Mouse (Mus musculus): ENCODE measurements around the gene Igsf21. TPM values are rescaled to one million over a fixed set of nuclear protein-coding genes. Genes with fewer than 3 reads are reported as not detected.

Igsf21 gene
- polyA plus RNA-seq, 1 experiment from 2014 or later, result 64.4 TPM

DNA sequence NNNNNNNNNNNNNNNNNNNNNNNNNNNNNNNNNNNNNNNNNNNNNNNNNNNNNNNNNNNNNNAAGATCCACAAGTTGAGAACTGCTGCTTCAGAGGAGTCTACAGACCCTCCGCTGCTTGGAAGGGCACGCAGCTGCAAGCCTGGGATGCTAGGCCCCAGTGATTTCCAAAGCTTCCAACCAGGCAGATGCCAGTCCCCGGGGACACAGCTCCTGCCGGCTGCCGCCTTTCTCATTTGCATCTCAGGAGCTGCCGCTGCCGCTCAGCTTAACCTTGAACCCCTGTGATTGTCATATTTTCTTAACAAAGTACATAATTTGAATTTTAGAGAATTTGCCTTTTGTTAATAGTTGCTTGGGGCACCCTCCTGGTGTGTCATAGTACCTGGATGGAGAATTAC is 259.7 kb downstream of the Igsf21 start:
- DNase-seq (ENCODE audit: low spot score) (no peak), ATAC-seq (ENCODE audit: low FRiP score) (no peak)
- Histone ChIP-seq H3K4me2 (replicated peaks) (no peak overlapping the region), H3K4me3 (replicated peaks; ENCODE audit: low read length) (no peak overlapping the region), H3K36me3 (replicated peaks; ENCODE audit: control insufficient read depth, insufficient read depth) (no peaks in the 10 kb centered on the region), H3K27ac (no peak overlapping the region), H3K27me3 (ENCODE audit: control insufficient read depth, insufficient read depth, low read length) (no peaks in the 10 kb centered on the region), H3K4me1 (replicated peaks; ENCODE audit: control insufficient read depth, insufficient read depth, low read length) (peaks cover 8% of the 10 kb centered on the region; the same call in 1 of the 2 replicates), H3K9me3 (ENCODE audit: control insufficient read depth, low read length) (no peaks in the 10 kb centered on the region), H3K9ac (no peak overlapping the region)
- WGBS, result 6% methylated on average over 7 of the region's 7 CpGs

DNA sequence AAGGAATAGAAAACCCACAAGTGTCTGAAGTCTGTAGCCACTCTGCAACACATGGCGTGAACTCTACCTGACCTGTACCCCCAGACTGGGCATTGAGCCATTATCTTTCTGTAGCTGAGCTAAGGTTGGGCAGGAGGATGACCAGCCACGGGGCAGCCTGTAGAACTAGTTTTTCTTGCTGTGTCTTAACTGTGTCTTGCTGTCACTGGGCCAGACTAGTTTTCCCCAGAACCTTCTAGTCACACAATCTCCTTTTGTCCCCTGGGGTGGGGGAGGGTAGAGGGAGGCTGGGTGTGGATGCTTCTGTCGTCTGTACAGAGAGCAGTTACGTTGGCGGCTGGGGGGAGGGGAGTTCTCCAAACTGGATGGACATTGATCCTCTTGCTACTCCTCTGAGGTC is 267.9 kb downstream of the Igsf21 start:
- Histone ChIP-seq H3K27ac (no peak overlapping the region), H3K4me3 (replicated peaks; ENCODE audit: low read length) (no peak overlapping the region), H3K4me1 (replicated peaks; ENCODE audit: control insufficient read depth, insufficient read depth, low read length) (peaks cover 15% of the 10 kb centered on the region), H3K4me2 (replicated peaks) (no peak overlapping the region), H3K36me3 (replicated peaks; ENCODE audit: control insufficient read depth, insufficient read depth) (no peaks in the 10 kb centered on the region), H3K9me3 (ENCODE audit: control insufficient read depth, low read length) (no peaks in the 10 kb centered on the region), H3K9ac (no peak overlapping the region), H3K27me3 (ENCODE audit: control insufficient read depth, insufficient read depth, low read length) (no peaks in the 10 kb centered on the region)
- no peak for ATAC-seq (ENCODE audit: low FRiP score)
- WGBS, result 33% methylated on average over 5 of the region's 5 CpGs
- no peak for DNase-seq (ENCODE audit: low spot score)

DNA sequence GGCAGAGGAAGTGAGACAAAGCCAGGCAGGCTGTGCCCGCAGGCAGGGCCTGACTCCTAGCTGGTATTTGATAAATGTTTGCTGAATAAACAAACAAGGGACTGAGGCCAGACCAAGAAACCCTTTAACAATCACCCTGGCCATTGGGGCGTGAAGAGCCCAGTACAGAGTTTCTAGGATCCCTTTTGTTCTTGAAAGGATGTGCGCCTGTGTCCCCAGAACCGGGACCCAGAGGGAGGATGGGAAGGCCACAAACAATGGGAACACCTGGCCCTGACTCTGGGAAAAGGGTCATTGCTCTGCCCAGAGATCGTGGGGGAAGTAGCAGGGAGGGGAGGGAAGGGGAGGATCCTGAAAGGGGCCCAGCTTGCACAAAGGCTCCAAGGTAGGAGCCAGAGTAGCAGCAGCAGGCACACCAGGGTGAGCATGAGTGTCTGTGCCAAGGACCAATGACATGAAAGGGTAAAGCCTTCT is 269.2 kb downstream of the Igsf21 start:
- H3K36me3 ChIP-seq (replicated peaks; ENCODE audit: control insufficient read depth, insufficient read depth), result no peaks in the 10 kb centered on the region
- peaks cover 14% of the 10 kb centered on the region for H3K4me1 ChIP-seq (replicated peaks; ENCODE audit: control insufficient read depth, insufficient read depth, low read length)
- H3K4me3 ChIP-seq (replicated peaks; ENCODE audit: low read length), result no peak overlapping the region
- ATAC-seq (ENCODE audit: low FRiP score), result no peak
- H3K27ac ChIP-seq, result no peak overlapping the region
- DNase-seq (ENCODE audit: low spot score), result no peak
- WGBS, result 7% methylated on average over 5 of the region's 5 CpGs
- H3K4me2 ChIP-seq (replicated peaks), result no peak overlapping the region
- H3K9ac ChIP-seq, result no peak overlapping the region
- no peaks in the 10 kb centered on the region for H3K9me3 ChIP-seq (ENCODE audit: control insufficient read depth, low read length)
- no peaks in the 10 kb centered on the region for H3K27me3 ChIP-seq (ENCODE audit: control insufficient read depth, insufficient read depth, low read length)
